Mouse (Mus musculus) retina, postnatal 1 day (tissue): Measurements from ENCODE around the gene Zfp57.

Experiments used
- DNase-seq: peaks from one replicate; pipeline ENCODE4 v3.0.0-alpha.2; 2012

Gene Zfp57

GRCm38 (mm10) chr17:37046312-37047112, 45.5 kb downstream of the Zfp57 start:
- DNase-seq: peak; percentile 65

- DNase-seq: no peak
Measured at GRCm38 (mm10) chr17:37047332-37047976, 46.5 kb downstream of the Zfp57 start.

GRCm38 (mm10) chr17:37047981-37048380, 47.0 kb downstream of the Zfp57 start:
- peak; percentile 71 for DNase-seq

- no peak for DNase-seq
Measured at GRCm38 (mm10) chr17:37048383-37048782, 47.4 kb downstream of the Zfp57 start.

GRCm38 (mm10) chr17:37049570-37050310, 48.8 kb downstream of the Zfp57 start:
- peak; percentile 81 for DNase-seq

- peak; percentile 91 for DNase-seq
Measured at GRCm38 (mm10) chr17:37050399-37050798, 49.4 kb downstream of the Zfp57 start.

- DNase-seq: no peak
Measured at GRCm38 (mm10) chr17:37050876-37051275, 49.9 kb downstream of the Zfp57 start.

- no peak for DNase-seq
Measured at GRCm38 (mm10) chr17:37051745-37052144, 50.8 kb downstream of the Zfp57 start.

- DNase-seq: no peak
Measured at GRCm38 (mm10) chr17:37056957-37057356, 56.0 kb downstream of the Zfp57 start.
